Mouse (Mus musculus): ENCODE measurements around the gene Zfp933.

DNA sequence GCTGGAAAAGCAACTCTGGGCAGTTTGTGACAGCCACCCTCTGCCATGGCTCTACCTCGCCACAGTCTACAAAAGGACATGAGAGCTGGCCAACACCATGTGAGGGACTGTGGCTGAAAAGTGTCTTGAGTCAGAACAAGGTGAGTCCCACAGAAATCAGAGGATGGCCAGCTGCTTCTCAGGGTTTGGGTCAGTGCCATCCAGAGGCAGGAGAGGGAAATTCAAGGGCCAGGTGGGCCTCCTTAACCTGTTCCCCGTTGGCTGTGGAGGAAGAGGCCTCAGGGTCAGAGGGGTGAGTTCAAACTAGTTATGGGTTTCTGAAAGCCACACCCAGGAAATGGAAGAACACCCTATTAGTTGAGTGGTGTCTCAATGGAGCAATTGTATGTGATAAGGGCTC, 31.3 kb upstream of the Zfp933 start:
- TF ChIP-seq EP300 (IDR thresholded peaks at IDR 0.05): no peak
- TF ChIP-seq CTCF (IDR thresholded peaks at IDR 0.05): no peak

Data from lung, postnatal 0 days (tissue).